Mouse (Mus musculus): Measurements from ENCODE around the gene Clasrp. TPM values are rescaled to one million over a fixed set of nuclear protein-coding genes. Genes with fewer than 3 reads are reported as not detected.

Clasrp gene
- polyA plus RNA-seq, 1 experiment: 240 TPM

DNA sequence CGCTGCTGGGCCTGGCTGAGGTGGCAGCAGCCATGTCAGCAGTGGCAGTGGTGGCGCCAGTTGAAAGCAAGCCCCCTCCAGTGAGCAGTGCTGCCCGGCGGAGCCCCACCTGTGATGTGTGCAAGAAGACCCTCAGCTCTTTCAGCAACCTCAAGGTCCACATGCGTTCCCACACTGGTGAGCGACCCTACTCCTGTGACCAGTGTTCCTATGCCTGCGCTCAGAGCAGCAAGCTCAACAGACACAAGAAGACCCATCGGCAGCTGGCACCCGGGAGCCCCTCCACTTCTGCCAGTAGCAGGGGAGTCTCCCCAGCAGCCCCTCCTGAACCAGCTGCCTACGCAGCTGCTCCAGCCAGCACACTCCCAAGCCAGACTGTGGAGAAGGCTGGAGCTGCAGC is 24.5 kb downstream of the Clasrp start:
- H3K36me3 ChIP-seq (ENCODE audit: control insufficient read depth, insufficient read depth, low read length): peaks cover 12% of the 10 kb centered on the region
- peaks cover 6% of the 10 kb centered on the region; the same call in 1 of the 2 replicates for H3K27me3 ChIP-seq (ENCODE audit: control insufficient read depth, insufficient read depth, low read length)
- DNase-seq: no peak
- TF ChIP-seq CTCF (IDR thresholded peaks at IDR 0.05; ENCODE audit: borderline replicate concordance, control insufficient read depth, extremely low read depth, insufficient read depth, low read length, poor library complexity) (no peak), POLR2A (IDR thresholded peaks at IDR 0.05; ENCODE audit: control insufficient read depth, extremely low read depth, insufficient read depth, low read length, poor library complexity) (no peak)
- H3K4me3 ChIP-seq (ENCODE audit: control insufficient read depth, insufficient read depth, low read length): no peak overlapping the region
- H3K27ac ChIP-seq (ENCODE audit: control insufficient read depth, insufficient read depth, low read length): no peak overlapping the region
- peaks cover 14% of the 10 kb centered on the region for H3K4me1 ChIP-seq (replicated peaks; ENCODE audit: control insufficient read depth, insufficient read depth, low read length)
- WGBS: 97% methylated on average over 10 of the region's 10 CpGs

GRCm38 (mm10) chr7:19578436-19578835 is 25.9 kb downstream of the Clasrp start:
- no peak for DNase-seq
- Histone ChIP-seq H3K36me3 (ENCODE audit: control insufficient read depth, insufficient read depth, low read length) (peaks cover 5% of the 10 kb centered on the region; the same call in 1 of the 2 replicates), H3K27ac (ENCODE audit: control insufficient read depth, insufficient read depth, low read length) (no peak overlapping the region), H3K27me3 (ENCODE audit: control insufficient read depth, insufficient read depth, low read length) (peaks cover 6% of the 10 kb centered on the region; the same call in 1 of the 2 replicates), H3K4me1 (replicated peaks; ENCODE audit: control insufficient read depth, insufficient read depth, low read length) (peaks cover 19% of the 10 kb centered on the region), H3K4me3 (ENCODE audit: control insufficient read depth, insufficient read depth, low read length) (0 out of 2 replicates have a peak overlapping the region, but pooled peaks have one; percentile 33)
- TF ChIP-seq POLR2A (IDR thresholded peaks at IDR 0.05; ENCODE audit: control insufficient read depth, extremely low read depth, insufficient read depth, low read length, poor library complexity) (no peak), CTCF (IDR thresholded peaks at IDR 0.05; ENCODE audit: borderline replicate concordance, control insufficient read depth, extremely low read depth, insufficient read depth, low read length, poor library complexity) (no peak)
- WGBS: 77% methylated on average over 4 of the region's 4 CpGs

GRCm38 (mm10) chr7:19577877-19578414 is 26.3 kb downstream of the Clasrp start:
- H3K4me3 ChIP-seq (ENCODE audit: control insufficient read depth, insufficient read depth, low read length): peak overlapping the region; percentile 33
- WGBS: 22% methylated on average over 10 of the region's 10 CpGs
- H3K27ac ChIP-seq (ENCODE audit: control insufficient read depth, insufficient read depth, low read length): no peak overlapping the region
- peaks cover 19% of the 10 kb centered on the region for H3K4me1 ChIP-seq (replicated peaks; ENCODE audit: control insufficient read depth, insufficient read depth, low read length)
- no peak for DNase-seq
- H3K27me3 ChIP-seq (ENCODE audit: control insufficient read depth, insufficient read depth, low read length): peaks cover 6% of the 10 kb centered on the region; the same call in 1 of the 2 replicates
- H3K36me3 ChIP-seq (ENCODE audit: control insufficient read depth, insufficient read depth, low read length): peaks cover 5% of the 10 kb centered on the region; the same call in 1 of the 2 replicates
- TF ChIP-seq POLR2A (IDR thresholded peaks at IDR 0.05; ENCODE audit: control insufficient read depth, extremely low read depth, insufficient read depth, low read length, poor library complexity): no peak
- no peak for TF ChIP-seq CTCF (IDR thresholded peaks at IDR 0.05; ENCODE audit: borderline replicate concordance, control insufficient read depth, extremely low read depth, insufficient read depth, low read length, poor library complexity)

- DNase-seq: no peak
- Histone ChIP-seq H3K36me3 (ENCODE audit: control insufficient read depth, insufficient read depth, low read length) (peaks cover 5% of the 10 kb centered on the region; the same call in 1 of the 2 replicates), H3K4me3 (ENCODE audit: control insufficient read depth, insufficient read depth, low read length) (peak within 1 kb of the TSS; percentile 33), H3K27ac (ENCODE audit: control insufficient read depth, insufficient read depth, low read length) (no peak within 1 kb of the TSS), H3K27me3 (ENCODE audit: control insufficient read depth, insufficient read depth, low read length) (peaks cover 6% of the 10 kb centered on the region; the same call in 1 of the 2 replicates), H3K4me1 (replicated peaks; ENCODE audit: control insufficient read depth, insufficient read depth, low read length) (peaks cover 19% of the 10 kb centered on the region)
- TF ChIP-seq POLR2A (IDR thresholded peaks at IDR 0.05; ENCODE audit: control insufficient read depth, extremely low read depth, insufficient read depth, low read length, poor library complexity) (no peak), CTCF (IDR thresholded peaks at IDR 0.05; ENCODE audit: borderline replicate concordance, control insufficient read depth, extremely low read depth, insufficient read depth, low read length, poor library complexity) (no peak)
- WGBS: 1% methylated on average over 56 of the region's 56 CpGs
Measured at GRCm38 (mm10) chr7:19577141-19577852, 27.0 kb downstream of the Clasrp start, which contains the start of the genes Zfp296 and Gemin7. Gene Zfp296, plus strand, starts transcription at chr7:19577287. Gene Gemin7, minus strand, starts transcription at chr7:19577595.

- no peaks in the 10 kb centered on the region for H3K36me3 ChIP-seq (ENCODE audit: control insufficient read depth, insufficient read depth, low read length)
- no peak overlapping the region for H3K4me3 ChIP-seq (ENCODE audit: control insufficient read depth, insufficient read depth, low read length)
- peaks cover 19% of the 10 kb centered on the region for H3K4me1 ChIP-seq (replicated peaks; ENCODE audit: control insufficient read depth, insufficient read depth, low read length)
- H3K27ac ChIP-seq (ENCODE audit: control insufficient read depth, insufficient read depth, low read length): no peak overlapping the region
- TF ChIP-seq POLR2A (IDR thresholded peaks at IDR 0.05; ENCODE audit: control insufficient read depth, extremely low read depth, insufficient read depth, low read length, poor library complexity) (no peak), CTCF (IDR thresholded peaks at IDR 0.05; ENCODE audit: borderline replicate concordance, control insufficient read depth, extremely low read depth, insufficient read depth, low read length, poor library complexity) (no peak)
- DNase-seq: no peak
- peaks cover 6% of the 10 kb centered on the region; the same call in 1 of the 2 replicates for H3K27me3 ChIP-seq (ENCODE audit: control insufficient read depth, insufficient read depth, low read length)
- WGBS: 67% methylated on average over 3 of the region's 3 CpGs
Measured at GRCm38 (mm10) chr7:19575559-19575958, 28.7 kb downstream of the Clasrp start.

- WGBS: 31% methylated on average over 16 of the region's 16 CpGs
- Histone ChIP-seq H3K4me1 (replicated peaks; ENCODE audit: control insufficient read depth, insufficient read depth, low read length) (peaks cover 19% of the 10 kb centered on the region), H3K27me3 (ENCODE audit: control insufficient read depth, insufficient read depth, low read length) (peaks cover 6% of the 10 kb centered on the region; the same call in 1 of the 2 replicates), H3K4me3 (ENCODE audit: control insufficient read depth, insufficient read depth, low read length) (peak overlapping the region; percentile 76), H3K36me3 (ENCODE audit: control insufficient read depth, insufficient read depth, low read length) (no peaks in the 10 kb centered on the region), H3K27ac (ENCODE audit: control insufficient read depth, insufficient read depth, low read length) (no peak overlapping the region)
- TF ChIP-seq CTCF (IDR thresholded peaks at IDR 0.05; ENCODE audit: borderline replicate concordance, control insufficient read depth, extremely low read depth, insufficient read depth, low read length, poor library complexity): no peak
- no peak for TF ChIP-seq POLR2A (IDR thresholded peaks at IDR 0.05; ENCODE audit: control insufficient read depth, extremely low read depth, insufficient read depth, low read length, poor library complexity)
- DNase-seq: no peak
Measured at GRCm38 (mm10) chr7:19573776-19574140, 30.5 kb downstream of the Clasrp start.
